Mouse (Mus musculus): Measurements from ENCODE around the gene Stard3. TPM values are rescaled to one million over a fixed set of nuclear protein-coding genes. Genes with fewer than 3 reads are reported as not detected.

The Stard3 gene
- polyA plus RNA-seq, 1 experiment, result 68.3 TPM

GRCm38 (mm10) chr11:98328371-98329069, 29.6 kb upstream of the Stard3 start:
- WGBS, result 2% methylated on average over 55 of the region's 56 CpGs
- DNase-seq (ENCODE audit: low read depth, low spot score), result no peak

GRCm38 (mm10) chr11:98329081-98329959, 28.8 kb upstream of the Stard3 start, which contains the start of gene Neurod2:
Neurod2 (minus strand) TSS chr11:98329648.
- DNase-seq (ENCODE audit: low read depth, low spot score), result no peak
- WGBS, result 5% methylated on average over 38 of the region's 38 CpGs

- DNase-seq (ENCODE audit: low read depth, low spot score), result no peak
- WGBS, result 37% methylated on average over 9 of the region's 9 CpGs
Measured at GRCm38 (mm10) chr11:98329960-98330744, 28.0 kb upstream of the Stard3 start.

- 60% methylated on average over 2 of the region's 2 CpGs for WGBS
- no peak for DNase-seq (ENCODE audit: low read depth, low spot score)
Measured at GRCm38 (mm10) chr11:98330745-98331204, 27.4 kb upstream of the Stard3 start.

- 36% methylated on average over 1 of the region's 1 CpGs for WGBS
- no peak for DNase-seq (ENCODE audit: low read depth, low spot score)
Measured at GRCm38 (mm10) chr11:98331401-98331800, 26.8 kb upstream of the Stard3 start.

- no peak for DNase-seq (ENCODE audit: low read depth, low spot score)
- 83% methylated on average over 3 of the region's 3 CpGs for WGBS
Measured at GRCm38 (mm10) chr11:98332186-98332585, 26.0 kb upstream of the Stard3 start.

GRCm38 (mm10) chr11:98332841-98333240, 25.3 kb upstream of the Stard3 start:
- 72% methylated on average over 4 of the region's 4 CpGs for WGBS
- no peak for DNase-seq (ENCODE audit: low read depth, low spot score)

GRCm38 (mm10) chr11:98333263-98333696, 24.9 kb upstream of the Stard3 start:
- DNase-seq (ENCODE audit: low read depth, low spot score), result no peak
- 81% methylated on average over 10 of the region's 10 CpGs for WGBS

- no peak for DNase-seq (ENCODE audit: low read depth, low spot score)
- 3% methylated on average over 41 of the region's 41 CpGs for WGBS
Measured at GRCm38 (mm10) chr11:98333981-98334741, 24.0 kb upstream of the Stard3 start.

GRCm38 (mm10) chr11:98335250-98335649, 22.9 kb upstream of the Stard3 start:
- DNase-seq (ENCODE audit: low read depth, low spot score), result no peak
- WGBS, result 9% methylated on average over 9 of the region's 9 CpGs

- 21% methylated on average over 13 of the region's 13 CpGs for WGBS
- no peak for DNase-seq (ENCODE audit: low read depth, low spot score)
Measured at GRCm38 (mm10) chr11:98336245-98337107, 21.7 kb upstream of the Stard3 start.

GRCm38 (mm10) chr11:98338507-98338961, 19.6 kb upstream of the Stard3 start:
- WGBS, result 2% methylated on average over 57 of the region's 57 CpGs
- DNase-seq (ENCODE audit: low read depth, low spot score), result no peak

- WGBS, result under 1% methylated on average over 19 of the region's 19 CpGs
- DNase-seq (ENCODE audit: low read depth, low spot score), result no peak
Measured at GRCm38 (mm10) chr11:98339071-98339501, 19.1 kb upstream of the Stard3 start.

- no peak for DNase-seq (ENCODE audit: low read depth, low spot score)
- WGBS, result 25% methylated on average over 11 of the region's 11 CpGs
Measured at GRCm38 (mm10) chr11:98339679-98340287, 18.4 kb upstream of the Stard3 start.

- WGBS, result 49% methylated on average over 4 of the region's 4 CpGs
- DNase-seq (ENCODE audit: low read depth, low spot score), result no peak
Measured at GRCm38 (mm10) chr11:98340597-98340996, 17.6 kb upstream of the Stard3 start.

- no peak for DNase-seq (ENCODE audit: low read depth, low spot score)
- WGBS, result 78% methylated on average over 4 of the region's 4 CpGs
Measured at GRCm38 (mm10) chr11:98341174-98341573, 17.0 kb upstream of the Stard3 start.

- DNase-seq (ENCODE audit: low read depth, low spot score), result no peak
- 2% methylated on average over 28 of the region's 29 CpGs for WGBS
Measured at GRCm38 (mm10) chr11:98342000-98342945, 15.9 kb upstream of the Stard3 start.
